Mouse (Mus musculus): ENCODE data around the gene Galr3. TPM values are rescaled to one million over a fixed set of nuclear protein-coding genes. Genes with fewer than 3 reads are reported as not detected.

Gene Galr3
- polyA plus RNA-seq, 1 experiment from 2014 or later = not detected

- Histone ChIP-seq H3K9ac (ENCODE audit: low read length) (0 out of 2 replicates have a peak overlapping the region, but pooled peaks have one; percentile 18), H3K9me3 (replicated peaks; ENCODE audit: control insufficient read depth, low read length) (no peaks in the 10 kb centered on the region), H3K4me1 (ENCODE audit: control insufficient read depth, insufficient read depth, low read length) (peaks cover 17% of the 10 kb centered on the region), H3K4me2 (ENCODE audit: low read depth, low read length) (peak overlapping the region; percentile 17; the same call in 1 of the 2 replicates), H3K4me3 (ENCODE audit: low read length) (no peak overlapping the region), H3K36me3 (ENCODE audit: control insufficient read depth, insufficient read depth) (peaks cover 24% of the 10 kb centered on the region), H3K27ac (ENCODE audit: low read length) (no peak overlapping the region), H3K27me3 (ENCODE audit: control insufficient read depth, insufficient read depth, low read length) (no peaks in the 10 kb centered on the region)
- WGBS = 74% methylated on average over 14 of the region's 14 CpGs
- no peak for ATAC-seq (replicated peaks; ENCODE audit: extremely low read depth, insufficient read depth, low FRiP score)
Observed at GRCm38 (mm10) chr15:79060887-79061565, 19.3 kb downstream of the Galr3 start.

- peak; percentile 100 for ATAC-seq (replicated peaks; ENCODE audit: extremely low read depth, insufficient read depth, low FRiP score)
- Histone ChIP-seq H3K9me3 (replicated peaks; ENCODE audit: control insufficient read depth, low read length) (no peaks in the 10 kb centered on the region), H3K9ac (ENCODE audit: low read length) (peak within 1 kb of the TSS; percentile 88), H3K27me3 (ENCODE audit: control insufficient read depth, insufficient read depth, low read length) (no peaks in the 10 kb centered on the region), H3K4me3 (ENCODE audit: low read length) (peak within 1 kb of the TSS; percentile 73), H3K4me1 (ENCODE audit: control insufficient read depth, insufficient read depth, low read length) (peaks cover 17% of the 10 kb centered on the region), H3K4me2 (ENCODE audit: low read depth, low read length) (peak within 1 kb of the TSS; percentile 86), H3K36me3 (ENCODE audit: control insufficient read depth, insufficient read depth) (peaks cover 16% of the 10 kb centered on the region), H3K27ac (ENCODE audit: low read length) (peak within 1 kb of the TSS; percentile 72)
- under 1% methylated on average over 80 of the region's 80 CpGs for WGBS
Observed at GRCm38 (mm10) chr15:79062376-79063159, 20.9 kb downstream of the Galr3 start, which contains the start of gene Ankrd54. TSS of gene Ankrd54 (minus strand) at chr15:79062893.

- no peaks in the 10 kb centered on the region for H3K9me3 ChIP-seq (replicated peaks; ENCODE audit: control insufficient read depth, low read length)
Observed at GRCm38 (mm10) chr15:79063160-79063740, 21.6 kb downstream of the Galr3 start.

GRCm38 (mm10) chr15:79065086-79065770 lies 23.5 kb downstream of the Galr3 start:
- H3K9ac ChIP-seq (ENCODE audit: low read length) = no peak overlapping the region
- no peak for ATAC-seq (replicated peaks; ENCODE audit: extremely low read depth, insufficient read depth, low FRiP score)
- peaks cover 17% of the 10 kb centered on the region for H3K4me1 ChIP-seq (ENCODE audit: control insufficient read depth, insufficient read depth, low read length)
- 54% methylated on average over 8 of the region's 8 CpGs for WGBS
- no peak overlapping the region for H3K27ac ChIP-seq (ENCODE audit: low read length)
- no peaks in the 10 kb centered on the region for H3K9me3 ChIP-seq (replicated peaks; ENCODE audit: control insufficient read depth, low read length)
- H3K4me3 ChIP-seq (ENCODE audit: low read length) = no peak overlapping the region
- no peak overlapping the region for H3K4me2 ChIP-seq (ENCODE audit: low read depth, low read length)
- H3K36me3 ChIP-seq (ENCODE audit: control insufficient read depth, insufficient read depth) = no peaks in the 10 kb centered on the region
- no peaks in the 10 kb centered on the region for H3K27me3 ChIP-seq (ENCODE audit: control insufficient read depth, insufficient read depth, low read length)

More at GRCm38 (mm10) chr15:79063160-79063740, 21.6 kb downstream of the Galr3 start:
- Histone ChIP-seq H3K4me1 (ENCODE audit: control insufficient read depth, insufficient read depth, low read length) (peaks cover 17% of the 10 kb centered on the region), H3K4me2 (ENCODE audit: low read depth, low read length) (peak overlapping the region; percentile 80), H3K36me3 (ENCODE audit: control insufficient read depth, insufficient read depth) (peaks cover 12% of the 10 kb centered on the region), H3K4me3 (ENCODE audit: low read length) (peak overlapping the region; percentile 51), H3K27ac (ENCODE audit: low read length) (no peak overlapping the region), H3K27me3 (ENCODE audit: control insufficient read depth, insufficient read depth, low read length) (no peaks in the 10 kb centered on the region), H3K9ac (ENCODE audit: low read length) (peak overlapping the region; percentile 71)
- no peak for ATAC-seq (replicated peaks; ENCODE audit: extremely low read depth, insufficient read depth, low FRiP score)
- 9% methylated on average over 14 of the region's 14 CpGs for WGBS

GRCm38 (mm10) chr15:79066276-79066675 lies 24.6 kb downstream of the Galr3 start:
- no peak overlapping the region for H3K27ac ChIP-seq (ENCODE audit: low read length)
- peaks cover 13% of the 10 kb centered on the region for H3K4me1 ChIP-seq (ENCODE audit: control insufficient read depth, insufficient read depth, low read length)
- WGBS = 50% methylated on average over 2 of the region's 2 CpGs
- H3K36me3 ChIP-seq (ENCODE audit: control insufficient read depth, insufficient read depth) = no peaks in the 10 kb centered on the region
- no peak overlapping the region for H3K9ac ChIP-seq (ENCODE audit: low read length)
- no peak overlapping the region for H3K4me2 ChIP-seq (ENCODE audit: low read depth, low read length)
- no peaks in the 10 kb centered on the region for H3K27me3 ChIP-seq (ENCODE audit: control insufficient read depth, insufficient read depth, low read length)
- no peak for ATAC-seq (replicated peaks; ENCODE audit: extremely low read depth, insufficient read depth, low FRiP score)
- no peaks in the 10 kb centered on the region for H3K9me3 ChIP-seq (replicated peaks; ENCODE audit: control insufficient read depth, low read length)
- no peak overlapping the region for H3K4me3 ChIP-seq (ENCODE audit: low read length)

- no peaks in the 10 kb centered on the region for H3K27me3 ChIP-seq (ENCODE audit: control insufficient read depth, insufficient read depth, low read length)
- no peak overlapping the region for H3K4me2 ChIP-seq (ENCODE audit: low read depth, low read length)
- ATAC-seq (replicated peaks; ENCODE audit: extremely low read depth, insufficient read depth, low FRiP score) = no peak
- H3K4me1 ChIP-seq (ENCODE audit: control insufficient read depth, insufficient read depth, low read length) = peaks cover 4% of the 10 kb centered on the region
- no peak overlapping the region for H3K27ac ChIP-seq (ENCODE audit: low read length)
- H3K9me3 ChIP-seq (replicated peaks; ENCODE audit: control insufficient read depth, low read length) = no peaks in the 10 kb centered on the region
- H3K9ac ChIP-seq (ENCODE audit: low read length) = no peak overlapping the region
- no peaks in the 10 kb centered on the region for H3K36me3 ChIP-seq (ENCODE audit: control insufficient read depth, insufficient read depth)
- WGBS = 43% methylated on average over 3 of the region's 3 CpGs
- H3K4me3 ChIP-seq (ENCODE audit: low read length) = no peak overlapping the region
Observed at GRCm38 (mm10) chr15:79067631-79068030, 25.9 kb downstream of the Galr3 start.

- no peak for ATAC-seq (replicated peaks; ENCODE audit: extremely low read depth, insufficient read depth, low FRiP score)
Observed at GRCm38 (mm10) chr15:79068416-79068815, 26.7 kb downstream of the Galr3 start.

GRCm38 (mm10) chr15:79071117-79072039 lies 29.7 kb downstream of the Galr3 start:
- WGBS = 62% methylated on average over 5 of the region's 5 CpGs
- no peak overlapping the region for H3K9ac ChIP-seq (ENCODE audit: low read length)

More at GRCm38 (mm10) chr15:79068416-79068815, 26.7 kb downstream of the Galr3 start:
- Histone ChIP-seq H3K4me1 (ENCODE audit: control insufficient read depth, insufficient read depth, low read length) (peaks cover 3% of the 10 kb centered on the region), H3K27ac (ENCODE audit: low read length) (no peak overlapping the region), H3K27me3 (ENCODE audit: control insufficient read depth, insufficient read depth, low read length) (no peaks in the 10 kb centered on the region), H3K4me2 (ENCODE audit: low read depth, low read length) (no peak overlapping the region), H3K36me3 (ENCODE audit: control insufficient read depth, insufficient read depth) (no peaks in the 10 kb centered on the region), H3K9me3 (replicated peaks; ENCODE audit: control insufficient read depth, low read length) (no peaks in the 10 kb centered on the region), H3K9ac (ENCODE audit: low read length) (no peak overlapping the region), H3K4me3 (ENCODE audit: low read length) (no peak overlapping the region)
- WGBS = 60% methylated on average over 3 of the region's 3 CpGs

More at GRCm38 (mm10) chr15:79071117-79072039, 29.7 kb downstream of the Galr3 start:
- Histone ChIP-seq H3K27me3 (ENCODE audit: control insufficient read depth, insufficient read depth, low read length) (no peaks in the 10 kb centered on the region), H3K27ac (ENCODE audit: low read length) (no peak overlapping the region), H3K4me2 (ENCODE audit: low read depth, low read length) (no peak overlapping the region), H3K4me3 (ENCODE audit: low read length) (no peak overlapping the region), H3K4me1 (ENCODE audit: control insufficient read depth, insufficient read depth, low read length) (peaks cover 12% of the 10 kb centered on the region), H3K36me3 (ENCODE audit: control insufficient read depth, insufficient read depth) (peaks cover under 1% of the 10 kb centered on the region; the same call in 1 of the 2 replicates), H3K9me3 (replicated peaks; ENCODE audit: control insufficient read depth, low read length) (no peaks in the 10 kb centered on the region)
- no peak for ATAC-seq (replicated peaks; ENCODE audit: extremely low read depth, insufficient read depth, low FRiP score)
